Mouse (Mus musculus): ENCODE data around the gene Pfn1. TPM values are rescaled to one million over a fixed set of nuclear protein-coding genes. Genes with fewer than 3 reads are reported as not detected.

Gene Pfn1
- total RNA-seq, 2 experiments from 2014 or later = 207 to 224 TPM

DNA sequence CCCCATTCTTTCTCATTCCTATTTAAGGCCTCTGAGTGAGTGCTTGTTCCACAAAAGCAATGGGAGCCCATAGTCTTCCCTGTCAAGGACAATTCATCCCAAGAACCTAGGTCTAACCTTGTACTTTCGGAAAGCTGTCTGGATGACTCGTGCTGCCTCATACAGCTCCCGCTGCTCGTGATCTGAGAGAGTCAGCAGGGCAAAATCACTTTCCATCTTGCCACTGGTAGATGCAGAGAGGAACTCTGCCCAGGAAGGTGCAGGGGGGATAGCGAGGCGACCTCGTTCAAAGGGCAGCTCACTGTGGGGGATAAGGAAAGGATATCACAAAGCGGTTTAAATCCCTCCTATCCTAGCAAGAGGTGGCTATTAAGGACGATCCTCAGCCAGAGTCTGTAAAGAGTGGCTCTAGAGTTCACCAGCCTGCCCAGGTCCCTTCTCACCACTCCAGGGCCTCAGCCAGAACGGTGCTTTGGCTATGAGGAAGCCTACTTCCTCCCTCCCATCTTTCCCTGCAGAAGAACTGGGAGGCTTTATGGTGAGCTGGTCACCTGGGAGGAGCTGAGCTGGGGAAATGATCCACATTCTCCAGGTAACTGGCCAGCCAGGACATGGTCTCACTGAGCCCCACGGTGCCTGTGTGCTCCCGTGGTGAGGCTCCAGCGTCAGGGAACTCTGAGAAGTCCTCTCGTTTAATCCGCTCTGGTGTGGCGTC, 17.0 kb upstream of the Pfn1 start:
- intact Hi-C loops (cut with DNase I) = loop anchor here (5.0 kb wide), 1 partner anchor 41 kb away; no protein-coding TSS in a partner anchor
- DNase-seq (ENCODE audit: extremely low spot score in 1 of 2, low spot score in 2 of 2) = no peak
- H3K4me3 ChIP-seq = no peak overlapping the region
- peak overlapping the region; percentile 8; the same call in 1 of the 2 replicates for H3K27ac ChIP-seq
- no peak for TF ChIP-seq CTCF (IDR thresholded peaks at IDR 0.05)

DNA sequence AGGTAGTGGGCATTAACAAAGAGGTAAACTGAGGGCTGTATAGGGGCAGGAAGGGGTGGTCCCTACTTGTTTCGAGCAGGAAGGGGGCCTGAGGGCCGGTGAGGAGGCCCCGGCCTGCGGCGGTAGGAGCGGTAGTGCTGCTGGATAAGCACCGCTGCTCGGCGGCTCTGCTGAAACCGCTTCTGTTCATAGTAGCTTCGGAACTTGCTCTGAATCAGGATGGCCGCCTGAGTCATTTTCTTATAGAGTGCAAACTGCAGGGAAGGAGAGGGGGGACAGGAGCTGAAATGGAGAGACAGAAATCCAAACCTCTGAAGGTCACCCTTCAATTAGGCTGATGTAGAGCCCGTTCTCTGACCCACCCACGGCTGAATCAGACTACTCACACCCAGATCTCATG, 16.0 kb upstream of the Pfn1 start:
- TF ChIP-seq CTCF (IDR thresholded peaks at IDR 0.05) = no peak
- intact Hi-C loops (cut with DNase I) = loop anchor here (5.0 kb wide), 1 partner anchor 42 kb away; no protein-coding TSS in a partner anchor
- DNase-seq (ENCODE audit: extremely low spot score in 1 of 2, low spot score in 2 of 2) = no peak

DNA sequence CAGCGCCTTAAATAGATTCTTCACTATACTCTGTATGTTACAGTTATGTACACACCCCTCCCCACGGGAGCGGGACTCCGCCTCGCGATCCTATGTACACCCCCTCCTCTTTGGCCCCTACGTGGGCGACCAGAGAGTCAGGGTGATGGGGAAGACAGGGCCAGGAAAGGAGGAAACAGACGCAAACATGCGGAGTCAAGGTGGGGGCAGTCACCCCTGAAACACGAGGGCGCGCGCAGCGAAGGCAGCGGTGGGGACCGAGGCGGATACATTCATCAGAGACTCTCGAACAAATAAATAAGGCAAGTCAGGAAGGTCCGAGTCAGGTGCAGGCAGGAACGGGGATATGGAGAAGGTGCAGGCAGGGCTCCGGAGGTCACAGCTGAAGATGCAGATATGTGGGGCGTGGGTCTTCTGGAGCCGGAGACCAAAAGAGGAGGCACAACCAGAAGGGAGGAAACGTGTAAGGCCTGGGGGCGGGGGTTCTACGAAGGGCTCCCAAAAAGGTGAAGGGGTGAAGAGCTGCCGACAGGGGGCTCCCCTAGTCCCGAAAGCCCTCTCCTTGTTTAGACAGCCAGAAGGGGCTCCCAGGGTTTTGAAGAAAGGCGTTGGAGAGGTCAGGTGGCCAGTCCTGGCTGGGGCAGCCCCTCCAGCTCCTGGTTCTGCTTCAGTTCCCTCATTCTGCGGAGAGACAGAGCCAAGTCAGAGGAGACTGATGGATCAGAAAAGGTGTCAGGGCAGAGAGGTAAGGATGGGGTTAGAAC, 15.3 kb upstream of the Pfn1 start:
- DNase-seq (ENCODE audit: extremely low spot score in 1 of 2, low spot score in 2 of 2) = peak; percentile 63 to 65
- peak; percentile 61 for TF ChIP-seq CTCF (IDR thresholded peaks at IDR 0.05)
- peak overlapping the region; percentile 99 for H3K27ac ChIP-seq
- peak overlapping the region; percentile 55 for H3K4me3 ChIP-seq
- intact Hi-C loops (cut with DNase I) = loop anchor here (1.0 to 5.0 kb wide), 3 partner anchors 16 to 43 kb away; partner anchors contain the start of genes Rnf167 and Slc25a11

More for the DNA sequence above, 16.0 kb upstream of the Pfn1 start:
- Histone ChIP-seq H3K4me3 (peak overlapping the region; percentile 55), H3K27ac (peak overlapping the region; percentile 99)

DNA sequence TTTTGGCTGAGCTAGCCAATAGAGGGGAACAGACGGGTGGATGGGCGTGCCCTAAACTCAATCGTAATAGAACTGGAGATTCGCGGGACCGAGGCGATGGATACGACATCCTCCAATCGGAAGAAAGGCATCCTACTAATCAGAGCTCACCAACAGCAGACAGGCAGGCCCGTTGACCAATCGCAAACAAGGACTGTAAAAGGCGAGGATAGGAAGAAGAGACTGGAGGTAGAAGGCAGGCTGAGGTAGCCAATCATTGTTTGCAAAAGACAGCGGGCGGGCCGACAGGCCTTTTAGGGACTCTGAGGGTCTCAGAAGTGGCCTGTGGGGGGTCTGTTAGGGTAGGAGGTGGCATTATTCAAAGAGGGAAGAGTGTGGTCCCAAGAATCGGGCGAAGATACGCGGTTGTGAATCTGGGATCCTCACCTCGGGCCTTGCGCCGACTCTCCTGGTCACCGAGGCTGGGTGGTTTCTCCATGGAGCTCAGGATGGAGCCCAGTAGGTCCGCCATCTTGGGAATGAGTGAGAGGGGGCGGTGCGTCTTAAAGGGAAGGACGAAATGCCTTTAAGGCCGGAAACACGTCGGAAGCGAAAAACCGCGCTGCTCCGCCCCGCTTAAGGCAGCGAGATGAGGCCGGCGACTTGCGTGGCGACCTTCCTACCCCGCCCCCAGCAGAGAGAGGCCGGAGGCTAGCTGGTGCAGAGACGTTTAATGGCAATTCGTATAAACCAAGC, 14.5 kb upstream of the Pfn1 start, which contains the start of gene Spag7:
TSS of gene Spag7 (minus strand) at position 646 of the 735 bp plus-strand sequence.
- Histone ChIP-seq H3K4me3 (peak within 1 kb of the TSS; percentile 55), H3K27ac (peak within 1 kb of the TSS; percentile 99)
- intact Hi-C loops (cut with DNase I) = loop anchor here (1.0 to 2.0 kb wide), 2 partner anchors 16 to 22 kb away; partner anchors contain the start of genes Rnf167 and Slc25a11
- peak; percentile 93 to 97 for DNase-seq (ENCODE audit: extremely low spot score in 1 of 2, low spot score in 2 of 2)
- no peak for TF ChIP-seq CTCF (IDR thresholded peaks at IDR 0.05)

DNA sequence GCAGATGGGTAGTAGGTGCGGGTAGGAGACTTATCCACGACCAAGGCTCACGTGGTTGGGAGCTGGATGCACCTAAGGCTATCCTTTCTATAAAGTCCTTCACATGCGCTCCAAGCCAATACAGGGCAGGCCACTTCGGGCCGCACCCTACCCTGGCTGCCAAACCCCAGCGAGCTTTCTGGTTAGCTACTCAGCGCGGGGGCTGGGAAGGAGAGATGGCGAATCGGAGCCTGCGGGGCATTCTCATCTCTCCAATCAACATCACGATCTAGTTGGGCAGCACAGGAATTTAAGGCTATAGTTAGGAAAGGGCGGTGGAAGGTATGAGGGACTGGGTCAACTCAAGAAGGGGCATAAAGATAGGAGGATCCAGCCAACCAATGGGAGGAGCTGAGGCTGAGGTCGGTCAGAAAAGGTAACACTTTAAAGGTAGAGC, 13.9 kb upstream of the Pfn1 start:
- DNase-seq (ENCODE audit: extremely low spot score in 1 of 2, low spot score in 2 of 2) = peak in 1 of 2 experiments; percentile 75

DNA sequence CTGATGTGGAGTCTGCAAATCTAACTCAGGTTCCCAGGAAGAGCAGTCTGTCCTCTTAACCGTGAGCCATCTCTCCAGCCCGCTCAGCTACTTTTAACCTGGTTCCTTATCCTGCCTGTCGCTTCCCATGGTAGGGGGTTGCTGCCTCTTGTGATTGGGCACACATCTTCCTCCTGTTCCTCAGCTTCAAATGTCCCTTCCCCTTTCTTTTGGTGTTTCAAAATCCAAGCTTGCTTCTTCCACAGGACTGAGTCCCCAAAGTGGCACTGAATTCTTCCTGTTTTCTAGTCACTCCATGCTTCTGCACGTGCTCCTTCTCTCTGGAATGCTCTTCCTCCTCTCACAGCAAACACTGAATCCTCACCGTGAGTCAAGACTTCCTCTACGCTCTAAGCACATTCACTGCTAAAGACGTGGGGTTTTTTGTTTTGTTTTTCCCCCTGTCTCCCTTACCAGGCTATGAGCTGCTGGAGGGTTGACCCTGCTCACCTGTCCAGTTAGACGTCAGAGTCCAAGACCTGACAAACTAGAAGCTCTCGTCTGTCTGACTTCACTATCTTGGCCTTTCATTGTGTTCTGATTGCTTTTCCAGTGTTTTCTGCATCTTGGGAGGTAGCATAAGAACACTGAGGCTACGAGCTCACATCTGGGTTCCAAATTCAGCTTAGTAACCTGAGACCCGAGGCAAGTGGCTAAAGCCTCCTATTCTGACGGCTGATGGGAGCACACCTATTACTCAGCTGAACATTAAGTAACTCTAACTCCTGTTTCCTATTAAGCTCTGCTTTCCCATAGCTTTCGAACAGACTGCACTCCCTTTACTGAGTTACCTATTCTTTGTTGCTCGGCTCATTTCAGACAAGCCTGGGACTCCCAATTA, 13.1 kb upstream of the Pfn1 start:
- peak overlapping the region; percentile 76 for H3K27ac ChIP-seq
- TF ChIP-seq CTCF (IDR thresholded peaks at IDR 0.05) = no peak
- intact Hi-C loops (cut with DNase I) = loop anchor here (2.0 kb wide), 1 partner anchor 21 kb away; the partner anchor contains the start of genes Rnf167 and Slc25a11
- no peak for DNase-seq (ENCODE audit: extremely low spot score in 1 of 2, low spot score in 2 of 2)
- peak overlapping the region; percentile 55 for H3K4me3 ChIP-seq

More for the DNA sequence above, 13.9 kb upstream of the Pfn1 start:
- intact Hi-C loops (cut with DNase I) = loop anchor here (2.0 kb wide), 1 partner anchor 22 kb away; the partner anchor contains the start of genes Rnf167 and Slc25a11
- H3K4me3 ChIP-seq = peak overlapping the region; percentile 55
- TF ChIP-seq CTCF (IDR thresholded peaks at IDR 0.05) = no peak
- H3K27ac ChIP-seq = peak overlapping the region; percentile 76

DNA sequence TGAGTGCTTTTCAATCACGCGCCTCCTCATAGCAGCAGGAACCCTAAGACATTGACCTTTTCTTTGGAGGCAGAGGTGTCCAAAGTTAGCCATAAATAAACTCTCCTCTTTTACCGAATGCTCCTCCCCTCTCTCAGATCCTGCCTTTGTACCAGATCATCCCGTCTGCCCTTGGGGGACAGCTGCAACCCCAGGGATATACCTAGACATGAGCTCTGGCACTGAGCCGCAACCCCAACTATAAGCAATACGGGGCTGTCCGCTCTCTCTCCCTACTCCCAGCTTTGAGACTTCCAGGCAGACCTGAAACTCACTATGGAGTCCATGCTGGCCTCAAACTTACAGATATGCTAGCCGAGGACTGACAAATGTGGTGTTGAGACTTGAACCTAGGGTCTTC, 12.2 kb upstream of the Pfn1 start:
- TF ChIP-seq CTCF (IDR thresholded peaks at IDR 0.05) = no peak
- no peak overlapping the region for H3K27ac ChIP-seq
- no peak overlapping the region for H3K4me3 ChIP-seq
- no peak for DNase-seq (ENCODE audit: extremely low spot score in 1 of 2, low spot score in 2 of 2)
- intact Hi-C loops (cut with DNase I) = no loop called here

DNA sequence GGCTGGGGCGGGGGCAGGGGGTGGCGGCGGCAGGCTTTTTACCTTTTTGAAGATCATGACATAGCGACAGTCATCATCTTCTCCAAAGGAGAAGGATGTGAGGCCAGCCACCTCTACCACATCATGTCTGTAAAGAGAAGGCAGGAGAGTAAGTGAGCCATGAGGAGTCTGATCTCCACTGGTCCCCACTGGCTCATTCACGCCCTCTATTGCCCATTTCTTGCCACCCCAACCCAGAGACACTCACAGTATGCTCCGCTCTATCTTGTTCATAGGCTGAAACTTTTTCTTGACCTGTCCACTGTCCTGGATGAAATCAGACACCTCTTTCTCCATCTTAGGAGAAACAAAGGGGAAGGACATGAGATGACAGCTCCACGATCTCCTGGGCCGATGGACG, 10.3 kb upstream of the Pfn1 start:
- no peak for DNase-seq (ENCODE audit: extremely low spot score in 1 of 2, low spot score in 2 of 2)
- Histone ChIP-seq H3K27ac (no peak overlapping the region), H3K4me3 (no peak overlapping the region)
- intact Hi-C loops (cut with DNase I) = no loop called here
- TF ChIP-seq CTCF (IDR thresholded peaks at IDR 0.05) = no peak

DNA sequence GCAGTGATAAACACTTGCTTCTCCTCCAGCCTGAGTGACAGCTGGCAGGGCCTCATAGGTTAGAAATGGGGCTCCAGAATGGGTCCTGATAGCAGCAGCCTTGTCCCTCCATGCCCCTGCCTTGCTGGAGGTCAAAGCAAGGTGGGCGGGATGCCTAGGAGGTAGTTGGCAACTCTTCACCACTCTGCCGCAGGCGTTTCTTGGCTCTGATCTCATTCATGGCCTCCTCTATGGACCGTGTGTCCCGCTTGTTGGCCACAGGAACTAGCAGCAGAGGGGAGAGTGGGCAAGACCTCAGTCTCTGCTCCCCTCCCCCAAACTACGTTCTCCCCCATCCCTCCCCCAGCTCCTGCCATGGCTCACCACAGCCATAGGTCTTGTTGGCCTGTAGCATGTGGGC, 9.5 kb upstream of the Pfn1 start:
- intact Hi-C loops (cut with DNase I) = no loop called here
- no peak for DNase-seq (ENCODE audit: extremely low spot score in 1 of 2, low spot score in 2 of 2)
- no peak for TF ChIP-seq CTCF (IDR thresholded peaks at IDR 0.05)
- H3K4me3 ChIP-seq = no peak overlapping the region
- no peak overlapping the region for H3K27ac ChIP-seq

DNA sequence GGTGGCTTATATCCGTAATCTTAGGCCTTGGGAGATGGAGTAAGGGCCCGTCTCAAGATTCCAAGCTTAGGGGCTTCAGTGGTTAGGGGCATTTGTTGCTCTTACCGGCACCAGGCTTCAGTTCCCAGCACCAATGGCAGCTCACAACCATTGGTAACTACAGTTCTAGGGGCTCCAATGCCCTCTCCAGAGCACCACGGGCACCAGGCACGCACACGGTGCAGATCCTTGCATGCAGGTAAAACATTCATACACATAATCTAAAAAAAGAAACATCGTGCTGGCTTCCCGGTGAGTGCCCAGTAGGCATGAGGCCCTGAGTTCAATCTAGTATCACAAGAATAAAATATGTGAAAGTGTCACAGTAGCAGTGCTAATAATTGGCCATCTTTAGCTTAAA, 8.7 kb upstream of the Pfn1 start:
- H3K4me3 ChIP-seq = no peak overlapping the region
- intact Hi-C loops (cut with DNase I) = no loop called here
- TF ChIP-seq CTCF (IDR thresholded peaks at IDR 0.05) = no peak
- no peak overlapping the region for H3K27ac ChIP-seq
- no peak for DNase-seq (ENCODE audit: extremely low spot score in 1 of 2, low spot score in 2 of 2)

Measured in left cerebral cortex, adult 2 months (tissue).